Mouse (Mus musculus) ovary, postnatal 14 days (tissue): ENCODE measurements around the gene Tmem131.

Experiments
- DNase-seq: peaks from one replicate; pipeline ENCODE4 v3.0.0; 2022; ENCODE audit warnings: low spot score

The Tmem131 gene

DNA sequence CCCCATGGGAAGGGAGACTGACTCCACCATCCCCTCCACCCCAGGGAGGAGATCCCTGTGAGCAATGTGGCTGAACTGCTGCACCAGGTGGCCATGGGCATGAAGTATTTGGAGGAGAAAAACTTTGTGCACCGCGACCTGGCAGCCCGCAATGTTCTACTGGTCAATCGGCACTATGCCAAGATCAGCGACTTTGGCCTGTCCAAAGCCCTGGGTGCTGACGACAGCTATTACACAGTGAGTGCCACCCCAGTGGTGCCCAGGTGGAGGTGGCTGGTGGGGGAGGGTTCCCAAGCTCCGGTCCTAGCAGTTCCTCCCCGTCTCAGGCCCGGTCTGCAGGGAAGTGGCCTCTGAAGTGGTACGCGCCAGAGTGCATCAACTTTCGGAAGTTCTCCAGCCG is 162.7 kb downstream of the Tmem131 start:
- DNase-seq, result no peak

DNA sequence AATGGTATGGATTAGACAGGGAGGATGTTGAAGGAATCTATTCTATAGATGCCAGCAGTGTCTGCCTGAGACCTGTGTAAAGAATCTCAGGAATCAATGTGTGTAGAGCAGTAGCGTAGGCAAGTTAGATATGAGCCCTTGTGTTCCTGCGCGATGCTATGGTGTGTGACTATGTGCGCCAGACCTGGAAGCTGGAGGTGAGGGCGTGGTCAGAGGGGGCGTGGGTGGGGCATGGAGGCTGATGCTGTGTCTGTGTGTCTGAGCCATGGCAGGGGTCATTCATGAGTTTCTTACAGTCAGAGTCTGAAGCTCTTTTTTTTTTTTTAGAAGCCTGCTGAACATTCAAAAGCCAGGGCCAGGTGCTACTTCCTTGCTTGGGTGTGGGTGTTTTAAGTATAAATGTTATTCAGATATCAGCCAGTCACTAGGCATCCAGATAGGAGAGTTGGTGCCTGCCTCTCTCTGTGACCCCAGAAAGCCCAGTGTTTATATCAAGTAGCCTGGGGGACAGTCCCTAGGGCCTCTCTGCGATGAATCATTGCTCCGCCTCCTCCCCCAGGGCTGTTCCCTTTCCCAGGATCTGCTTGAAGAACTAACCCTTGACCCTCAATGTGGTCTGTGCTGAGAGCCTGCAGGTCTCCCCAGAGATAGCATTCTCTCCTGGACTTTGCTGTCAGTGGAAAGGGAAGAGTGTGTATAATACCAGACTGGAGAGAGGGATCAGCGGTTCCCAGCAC is 171.1 kb downstream of the Tmem131 start:
- DNase-seq, result no peak

DNA sequence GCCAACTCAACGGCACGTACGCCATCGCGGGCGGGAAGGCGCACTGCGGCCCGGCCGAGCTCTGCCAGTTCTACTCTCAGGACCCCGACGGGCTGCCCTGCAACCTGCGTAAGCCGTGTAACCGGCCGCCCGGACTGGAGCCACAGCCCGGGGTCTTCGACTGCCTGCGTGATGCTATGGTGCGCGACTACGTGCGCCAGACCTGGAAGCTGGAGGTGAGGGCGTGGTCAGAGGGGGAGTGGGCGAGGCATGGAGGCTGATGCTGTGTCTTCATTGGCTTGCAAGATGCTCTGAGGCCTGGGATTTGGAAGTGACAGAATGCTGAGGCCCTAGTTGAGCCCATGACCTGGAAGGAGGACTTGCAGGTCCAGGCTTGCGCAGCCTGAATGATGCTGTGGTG is 172.5 kb downstream of the Tmem131 start:
- DNase-seq, result no peak

DNA sequence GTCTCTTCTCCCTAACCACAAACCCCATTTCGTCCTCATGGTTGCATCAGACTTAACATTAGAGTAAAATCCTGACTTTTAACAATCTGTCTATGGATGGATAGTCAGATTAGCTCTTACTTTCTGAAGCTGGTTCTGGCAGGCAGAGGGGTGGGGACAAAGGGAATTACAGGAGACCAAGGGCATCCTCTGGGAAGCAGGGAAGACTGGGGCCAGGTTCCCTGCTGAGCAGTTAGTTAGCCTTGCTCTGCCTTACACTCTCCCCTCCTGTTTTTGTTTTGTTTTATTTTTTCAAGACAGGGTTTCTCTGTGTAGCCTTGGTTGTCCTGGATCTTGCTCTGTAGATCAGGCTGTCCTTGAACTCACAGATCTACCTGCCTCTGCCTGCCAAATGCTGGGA is 173.5 kb downstream of the Tmem131 start:
- no peak for DNase-seq

DNA sequence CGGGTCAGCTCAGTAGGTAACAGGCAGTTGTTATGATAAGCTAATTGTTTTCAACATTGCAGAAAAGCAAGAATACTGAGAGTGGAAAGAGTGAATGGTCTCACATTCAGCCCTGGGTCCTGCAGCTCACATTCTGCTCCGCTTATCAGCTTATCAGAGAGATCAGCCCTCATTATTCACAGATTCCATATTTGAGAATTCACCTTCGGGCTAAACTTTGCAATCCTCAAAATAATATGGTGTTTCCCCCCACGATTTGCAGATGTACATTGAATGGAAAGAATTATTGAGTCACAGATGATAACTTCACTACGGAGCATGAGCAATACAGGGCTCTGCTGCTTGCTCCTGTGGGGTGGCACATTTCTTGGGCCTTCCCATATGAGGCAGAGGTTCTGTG is 174.7 kb downstream of the Tmem131 start:
- no peak for DNase-seq

DNA sequence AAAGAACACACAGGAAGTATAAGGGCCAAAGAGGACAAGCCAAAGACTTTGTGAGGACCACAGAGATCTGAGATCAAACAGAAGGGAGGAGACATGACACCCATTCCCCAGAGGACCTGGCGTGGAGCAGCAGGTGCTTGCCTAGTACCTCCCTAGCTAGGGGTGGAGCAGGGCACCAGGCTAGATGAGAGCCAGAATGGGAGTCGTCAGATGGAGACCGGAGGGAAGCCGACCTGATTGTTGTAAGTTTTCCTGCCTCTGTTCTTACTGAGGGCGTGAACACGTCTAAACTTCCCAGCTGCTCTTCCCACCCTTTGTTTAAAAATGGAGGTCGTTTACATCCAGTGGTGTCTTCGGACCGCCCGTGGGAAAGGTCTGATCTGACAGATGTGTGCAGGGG is 176.1 kb downstream of the Tmem131 start:
- DNase-seq, result no peak

DNA sequence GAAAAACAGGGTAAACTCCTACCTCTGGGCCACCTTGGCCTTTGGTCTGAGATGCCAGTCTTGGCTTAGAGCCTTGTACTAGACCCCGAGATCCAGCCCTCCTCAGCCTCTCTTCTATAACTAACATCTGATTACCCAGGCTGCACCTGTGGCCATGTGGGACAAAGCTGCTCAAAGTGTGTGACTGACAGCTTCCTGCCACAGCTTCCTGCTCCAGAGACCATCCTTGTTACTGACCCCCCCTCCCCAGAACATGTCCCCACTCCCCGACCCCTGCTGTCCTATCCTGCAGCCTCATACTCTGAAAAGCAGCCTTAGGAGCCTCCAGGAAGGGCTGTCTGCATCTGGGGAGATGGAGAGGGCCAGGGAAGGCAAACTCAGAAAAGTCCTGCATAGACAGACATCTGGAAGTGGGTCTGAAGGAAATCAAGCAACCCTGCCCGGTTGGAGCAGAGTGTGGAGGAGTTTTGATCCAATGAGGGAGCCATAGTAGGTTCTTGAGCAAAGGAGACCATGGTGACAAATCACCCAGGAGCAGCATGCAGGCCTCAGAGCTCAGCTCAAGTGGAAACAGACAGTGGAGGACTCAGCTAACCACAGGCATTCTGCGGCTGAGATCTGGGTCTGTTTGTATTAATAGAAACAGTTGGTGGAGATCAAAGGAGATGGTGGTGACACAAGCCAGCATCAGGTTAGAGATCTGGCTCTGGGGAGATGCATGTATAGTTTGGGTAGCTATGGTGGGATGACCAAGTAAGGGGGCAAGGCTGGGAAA is 176.8 kb downstream of the Tmem131 start:
- DNase-seq, result no peak

DNA sequence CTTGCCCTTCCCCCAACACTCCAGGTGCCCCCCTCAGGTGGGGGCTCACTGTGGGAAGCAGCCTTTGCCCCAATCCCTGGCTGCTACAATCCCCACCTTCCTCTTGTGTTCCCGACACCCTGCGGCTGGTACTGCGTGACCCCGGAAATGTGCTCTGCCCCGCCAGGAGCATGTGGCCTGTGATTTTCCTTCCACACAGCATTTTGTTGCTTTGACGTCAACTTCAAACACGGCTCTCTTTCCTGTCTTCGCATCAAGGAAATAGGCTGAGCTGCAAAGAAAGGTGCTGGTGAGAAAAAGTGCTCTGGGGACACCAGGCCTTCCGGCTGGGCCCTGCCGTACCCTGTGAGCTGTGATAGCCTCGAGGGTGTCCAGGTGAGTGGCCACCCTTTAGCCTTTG is 181.9 kb downstream of the Tmem131 start, which contains the start of gene Zap70:
Gene Zap70 (plus strand): TSS at position 231 of the 400 bp plus-strand sequence.
- no peak for DNase-seq

DNA sequence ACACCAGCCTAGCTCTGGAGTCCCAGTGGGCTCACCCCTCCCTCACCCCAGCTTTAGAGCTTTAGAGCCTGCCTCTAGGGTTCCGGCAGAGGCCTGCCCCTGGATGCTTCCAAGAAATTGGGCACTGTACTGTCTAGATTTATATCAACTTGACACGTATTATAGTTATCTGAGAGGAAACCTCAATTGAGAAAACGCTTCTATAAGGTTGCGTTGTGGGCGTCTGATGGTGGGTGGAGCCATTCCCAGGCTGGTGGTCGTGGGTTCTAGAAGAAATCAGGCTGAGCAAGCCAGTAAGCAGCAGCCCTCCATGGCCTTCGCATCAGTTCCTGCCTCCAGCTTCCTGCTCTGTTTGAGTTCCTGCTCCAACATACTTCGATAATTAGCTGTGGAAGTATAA is 182.4 kb downstream of the Tmem131 start:
- DNase-seq, result no peak

DNA sequence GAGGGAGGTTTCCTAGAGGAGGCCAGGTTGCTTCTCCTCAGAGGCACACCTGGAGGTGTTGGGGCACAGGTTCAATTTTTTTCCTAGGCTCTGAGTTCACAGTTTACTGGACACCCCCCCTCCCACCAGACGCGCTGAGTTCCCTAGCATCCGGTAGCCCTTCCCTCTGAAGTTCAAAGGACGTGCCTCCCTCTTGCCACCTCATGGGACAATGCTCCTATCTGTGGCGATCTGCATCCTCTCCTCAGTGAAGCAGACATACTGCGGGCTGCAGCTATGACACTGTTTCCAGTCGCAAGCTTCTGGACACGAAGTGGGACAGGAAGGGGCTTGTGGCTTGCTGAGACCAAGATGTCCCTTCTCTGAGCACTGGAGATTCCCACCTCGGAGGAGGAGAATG is 183.1 kb downstream of the Tmem131 start:
- DNase-seq, result no peak

DNA sequence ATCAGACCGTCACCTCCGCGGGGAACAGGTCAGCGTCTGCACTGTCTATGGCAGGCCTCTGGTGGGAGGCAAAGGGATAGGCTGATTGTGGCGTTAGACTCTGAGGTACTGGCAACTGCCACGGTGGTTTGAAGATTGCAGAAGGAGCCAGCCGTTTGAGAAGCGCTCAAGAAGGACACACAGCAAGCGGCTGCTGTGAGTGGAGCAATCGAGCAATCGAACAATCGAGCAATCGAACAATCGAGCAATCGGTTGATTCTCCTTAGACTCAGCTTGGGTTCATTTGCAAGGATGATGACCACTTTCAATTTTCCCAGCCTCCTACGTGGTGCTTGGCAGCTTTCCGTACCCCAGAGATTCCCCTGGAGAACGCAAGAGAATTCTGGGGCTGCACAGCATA is 184.4 kb downstream of the Tmem131 start:
- no peak for DNase-seq

DNA sequence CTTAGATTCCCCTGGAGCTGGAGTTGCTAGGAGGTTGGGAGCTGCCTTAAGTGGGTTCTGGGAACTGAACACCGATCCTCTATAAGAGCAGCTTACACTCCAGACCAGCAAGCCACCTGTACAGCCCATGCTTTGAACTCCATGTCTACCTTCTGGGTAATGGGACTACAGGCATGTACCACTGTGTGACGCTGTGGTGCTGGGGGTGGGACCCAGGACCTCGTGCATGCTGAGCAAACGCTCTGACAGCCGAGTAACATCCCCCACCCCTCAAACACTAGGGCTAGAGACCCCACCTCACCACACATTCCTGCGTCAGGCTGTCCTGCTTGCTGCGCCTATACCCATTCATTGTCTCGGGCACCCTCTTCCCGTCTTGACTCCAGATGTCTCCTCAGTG is 184.9 kb downstream of the Tmem131 start:
- no peak for DNase-seq

DNA sequence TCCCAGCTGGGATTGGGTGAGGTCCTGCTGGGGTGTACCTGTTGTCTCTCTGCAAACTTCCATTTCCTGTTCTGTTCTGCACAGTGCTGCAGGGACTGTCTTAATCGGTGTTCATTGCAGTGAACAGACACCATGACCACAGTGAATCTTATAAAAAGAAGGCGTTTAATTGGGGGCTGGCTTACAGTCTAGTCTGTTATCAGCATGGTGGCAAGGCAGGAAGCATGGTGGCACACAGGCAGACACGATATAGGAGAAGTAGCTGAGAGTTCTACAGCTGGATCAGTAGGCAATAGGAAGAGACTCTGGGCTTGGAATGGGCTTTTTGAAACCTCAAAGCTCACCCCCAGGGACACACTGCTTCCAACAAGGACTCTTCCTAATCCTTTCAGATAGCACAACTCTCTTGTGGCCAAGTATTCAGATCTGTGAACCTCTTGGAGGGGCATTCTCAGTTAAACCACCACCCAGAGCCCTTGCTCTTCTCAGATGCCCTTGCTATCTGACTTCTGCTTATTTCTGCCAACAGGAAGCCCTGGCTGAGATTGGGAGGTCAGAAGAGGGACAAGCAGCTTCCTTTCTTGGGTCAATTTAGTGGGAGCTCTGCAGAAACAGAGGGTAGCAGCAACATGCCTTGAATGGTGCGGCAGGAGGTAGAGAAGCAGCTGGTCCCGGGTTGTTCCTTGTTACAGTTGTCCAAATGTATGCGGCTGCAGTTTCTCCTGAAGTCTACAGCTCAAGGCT is 189.4 kb downstream of the Tmem131 start:
- DNase-seq, result no peak

DNA sequence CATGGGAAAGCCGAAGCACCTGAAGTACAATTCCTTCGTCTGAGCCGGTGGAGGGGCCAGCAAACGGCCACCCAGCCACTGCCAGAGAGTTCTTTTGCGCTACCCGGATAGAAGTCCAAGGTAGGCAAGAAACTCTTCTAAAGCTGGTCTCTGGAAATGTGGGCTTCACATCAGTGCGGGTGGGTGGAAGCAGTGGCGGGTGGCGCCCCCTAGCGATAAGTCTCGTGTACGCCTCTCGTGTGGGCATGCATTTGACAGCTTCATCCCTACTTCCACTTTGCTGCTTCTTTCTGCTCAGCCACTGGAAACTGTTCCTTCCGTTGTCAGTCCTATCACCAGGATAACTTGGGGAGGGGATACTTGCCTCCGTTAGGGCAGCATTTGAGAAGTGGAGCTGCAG is 197.0 kb downstream of the Tmem131 start:
- DNase-seq, result no peak

DNA sequence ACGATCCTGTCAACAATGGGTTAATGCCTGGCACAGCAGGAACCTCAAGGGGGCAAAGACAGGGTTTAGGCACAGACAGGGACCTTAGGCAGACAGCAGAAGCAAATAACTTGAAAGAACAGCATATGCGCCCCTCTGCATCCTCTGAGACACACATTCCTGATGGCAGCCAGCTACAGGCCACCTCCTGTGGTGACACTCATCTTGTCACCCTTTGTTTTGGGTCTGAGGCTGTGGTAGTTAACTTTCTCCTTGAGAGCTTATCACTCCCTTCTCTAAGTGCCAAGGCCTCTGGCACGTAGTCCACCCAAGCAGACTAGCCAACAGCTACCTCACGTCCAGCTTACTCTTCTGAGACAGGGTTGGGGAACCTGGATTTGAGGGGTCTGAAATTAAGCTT is 197.8 kb downstream of the Tmem131 start:
- no peak for DNase-seq

DNA sequence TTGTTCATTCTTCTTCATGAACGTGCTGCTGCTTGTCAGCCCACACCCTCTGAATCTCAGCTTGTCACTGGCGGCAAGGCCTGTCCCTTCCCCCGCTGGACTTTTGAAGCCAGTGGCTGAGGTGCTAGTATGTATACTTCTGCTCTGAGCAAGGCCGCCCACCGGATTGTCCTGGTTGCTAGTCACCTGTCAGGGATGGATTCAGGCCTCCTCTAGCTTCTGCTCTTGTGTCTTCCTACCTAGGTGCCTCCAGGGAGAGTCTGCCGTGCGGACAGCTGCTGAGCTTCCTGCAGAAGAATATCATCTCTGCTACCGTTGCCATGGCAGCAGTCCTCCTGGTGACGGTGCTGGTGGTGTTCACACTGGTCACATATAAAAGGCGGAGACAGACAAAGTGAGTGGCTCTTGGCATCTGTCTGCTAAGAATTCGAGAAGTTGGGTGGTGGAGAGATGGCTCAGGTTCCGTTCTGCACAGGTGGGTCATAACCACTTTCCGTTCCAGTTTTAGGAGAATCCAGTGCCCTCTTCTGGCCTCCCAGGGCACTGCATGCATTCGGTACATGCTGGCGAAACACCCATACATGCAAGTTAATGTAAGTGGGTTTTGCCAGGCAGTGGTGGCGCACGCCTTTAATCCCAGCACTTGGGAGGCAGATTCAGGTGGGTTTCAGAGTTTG is 199.1 kb downstream of the Tmem131 start:
- peak; percentile 61 for DNase-seq

DNA sequence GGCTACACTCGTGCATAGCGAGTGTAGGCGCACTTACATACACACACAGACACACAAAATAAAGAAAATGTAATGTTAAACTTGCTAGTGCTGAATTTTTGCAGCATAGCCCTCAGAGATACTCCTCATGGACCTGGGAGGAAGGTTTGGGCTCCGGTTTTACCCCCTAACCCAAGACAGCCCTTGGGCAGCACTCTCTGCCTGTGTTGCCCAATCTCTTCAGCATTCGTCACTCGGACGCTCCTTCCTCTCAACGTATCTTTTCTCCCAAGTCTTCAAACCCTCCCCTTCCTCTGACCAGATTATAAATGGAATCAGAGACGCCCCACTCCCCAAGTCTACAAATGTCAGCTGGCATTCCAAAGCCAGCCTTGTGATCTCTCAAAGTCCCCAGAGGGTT is 200.4 kb downstream of the Tmem131 start:
- DNase-seq, result no peak
